Mouse (Mus musculus) erythroblast, embryonic 14.5 days (primary cell): ENCODE measurements around the gene Slc4a8.

Source experiments
- GATA1 ChIP-seq: IDR thresholded peaks from 2 replicates; pipeline ENCODE4 v1.6.1; 2012; ENCODE audit warnings: low read length, inconsistent platforms, mixed read lengths
- TAL1 ChIP-seq: IDR thresholded peaks from 3 replicates; pipeline ENCODE4 v1.6.1; 2012; ENCODE audit warnings: low read length, inconsistent platforms, mixed read lengths

GRCm38 (mm10) chr15:100729281-100729985 is 32.1 kb upstream of the Slc4a8 start, which contains the start of gene Galnt6:
- TF ChIP-seq TAL1 (no peak), GATA1 (no peak)
